Mouse (Mus musculus) thymus, adult 2 months (tissue): ENCODE data around the gene Gpr139. TPM values are rescaled to one million over a fixed set of nuclear protein-coding genes. Genes with fewer than 3 reads are reported as not detected.

Source experiments
- DNase-seq: peaks from one replicate; pipeline ENCODE4 v3.0.0; 2021
- H3K27ac ChIP-seq: fragments of 200-500 bp; 2 replicates; pipeline ENCODE4 v1.5.1; 2012; ENCODE audit warnings: low read length, control low read depth; ENCODE audit not compliant: control insufficient read depth, insufficient read depth
- H3K27me3 ChIP-seq: fragments of 200-500 bp; 2 replicates; pipeline ENCODE4 v1.6.1; 2012; ENCODE audit warnings: mild to moderate bottlenecking, low read length, moderate library complexity, mixed read lengths; ENCODE audit not compliant: control insufficient read depth, insufficient read depth
- H3K36me3 ChIP-seq: fragments of 200-500 bp; 2 replicates; pipeline ENCODE4 v1.6.1; 2012; ENCODE audit warnings: mild to moderate bottlenecking, low read length, moderate library complexity; ENCODE audit not compliant: control insufficient read depth, insufficient read depth
- H3K4me1 ChIP-seq: fragments of 200-500 bp; replicated peaks from 2 replicates; pipeline ENCODE4 v1.6.1; 2012; ENCODE audit warnings: low read length; ENCODE audit not compliant: control insufficient read depth, insufficient read depth
- H3K4me3 ChIP-seq: fragments of 200-500 bp; 2 replicates; pipeline ENCODE4 v1.5.1; 2012; ENCODE audit warnings: mild to moderate bottlenecking, low read length, control low read depth, moderate library complexity; ENCODE audit not compliant: control insufficient read depth, insufficient read depth
- CTCF ChIP-seq: fragments of 200-500 bp; IDR thresholded peaks from 2 replicates; pipeline ENCODE4 v1.5.1; 2012; ENCODE audit warnings: mild to moderate bottlenecking, control low read depth, low read length, moderate library complexity, borderline replicate concordance; ENCODE audit not compliant: control insufficient read depth, poor library complexity, insufficient read depth; ENCODE audit errors: extremely low read depth
- POLR2A ChIP-seq: fragments of 200-500 bp; IDR thresholded peaks from 2 replicates; pipeline ENCODE4 v1.6.1; 2012; ENCODE audit warnings: mild to moderate bottlenecking, low read length, control low read depth, moderate library complexity; ENCODE audit not compliant: control insufficient read depth, poor library complexity, insufficient read depth; ENCODE audit errors: extremely low read depth
- WGBS: fragments of 180-500 bp; shearing (Covaris S2); methylation state at CpG from one replicate; pipeline ENCODE4 v1.1.7; 2018; 5-methylcytosine and 5-hydroxymethylcytosine counted together
- polyA plus RNA-seq: library from polyadenylated mRNA; depleted of rRNA; stranded (reverse); fragments of >200 nt; gene quantifications from 2 replicates; pipeline ENCODE4 v1.2.3, GENCODE M21; 2012; rRNA removed

Gene Gpr139
- polyA plus RNA-seq, 1 experiment: 0.32 TPM

- WGBS: 12% methylated on average over 23 of the region's 23 CpGs
- H3K36me3 ChIP-seq: no peaks in the 10 kb centered on the region
- no peak for DNase-seq
- no peaks in the 10 kb centered on the region for H3K4me1 ChIP-seq
- H3K27ac ChIP-seq: no peak overlapping the region
- H3K27me3 ChIP-seq: no peaks in the 10 kb centered on the region
- TF ChIP-seq CTCF (no peak), POLR2A (no peak)
- no peak overlapping the region for H3K4me3 ChIP-seq
These were observed 958 bp upstream of the Gpr139 start for GRCm38 (mm10) chr7:119185181-119185940.

GRCm38 (mm10) chr7:119181053-119181452, 3.4 kb downstream of the Gpr139 start:
- DNase-seq: no peak
- no peak for TF ChIP-seq POLR2A
- no peak for TF ChIP-seq CTCF
- H3K27me3 ChIP-seq: no peaks in the 10 kb centered on the region
- H3K27ac ChIP-seq: no peak overlapping the region
- no peaks in the 10 kb centered on the region for H3K36me3 ChIP-seq
- no peaks in the 10 kb centered on the region for H3K4me1 ChIP-seq
- H3K4me3 ChIP-seq: no peak overlapping the region
- WGBS: 73% methylated on average over 4 of the region's 4 CpGs

GRCm38 (mm10) chr7:119160015-119160414, 24.4 kb downstream of the Gpr139 start:
- Histone ChIP-seq H3K4me3 (no peak overlapping the region), H3K4me1 (no peaks in the 10 kb centered on the region), H3K27me3 (no peaks in the 10 kb centered on the region), H3K27ac (no peak overlapping the region), H3K36me3 (no peaks in the 10 kb centered on the region)
- WGBS: 90% methylated on average over 3 of the region's 3 CpGs
- no peak for DNase-seq
- TF ChIP-seq CTCF (no peak), POLR2A (no peak)

DNA sequence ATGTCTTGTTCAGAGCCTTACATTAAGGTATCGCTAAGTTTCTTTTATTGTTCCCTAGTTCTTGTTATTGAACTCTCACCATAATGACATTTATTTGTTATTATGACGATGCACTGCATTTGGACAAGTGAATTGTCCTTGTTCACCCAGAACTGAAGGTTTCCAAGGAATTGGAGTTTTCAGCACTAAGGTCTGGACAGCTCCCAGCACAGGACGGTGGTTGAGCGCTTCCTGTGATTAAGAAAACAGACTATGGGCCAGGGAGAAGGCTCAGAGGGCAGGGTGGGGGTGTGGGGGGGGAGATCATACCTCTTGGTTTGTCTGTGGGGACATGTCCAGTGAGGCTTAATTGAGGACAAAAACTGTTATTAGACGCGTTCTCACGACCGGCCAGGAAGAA, 72.6 kb downstream of the Gpr139 start:
- no peak overlapping the region for H3K27ac ChIP-seq
- no peaks in the 10 kb centered on the region for H3K27me3 ChIP-seq
- H3K4me3 ChIP-seq: no peak overlapping the region
- WGBS: 76% methylated on average over 8 of the region's 8 CpGs
- no peaks in the 10 kb centered on the region for H3K4me1 ChIP-seq
- TF ChIP-seq CTCF: no peak
- TF ChIP-seq POLR2A: no peak
- DNase-seq: no peak
- H3K36me3 ChIP-seq: no peaks in the 10 kb centered on the region

DNA sequence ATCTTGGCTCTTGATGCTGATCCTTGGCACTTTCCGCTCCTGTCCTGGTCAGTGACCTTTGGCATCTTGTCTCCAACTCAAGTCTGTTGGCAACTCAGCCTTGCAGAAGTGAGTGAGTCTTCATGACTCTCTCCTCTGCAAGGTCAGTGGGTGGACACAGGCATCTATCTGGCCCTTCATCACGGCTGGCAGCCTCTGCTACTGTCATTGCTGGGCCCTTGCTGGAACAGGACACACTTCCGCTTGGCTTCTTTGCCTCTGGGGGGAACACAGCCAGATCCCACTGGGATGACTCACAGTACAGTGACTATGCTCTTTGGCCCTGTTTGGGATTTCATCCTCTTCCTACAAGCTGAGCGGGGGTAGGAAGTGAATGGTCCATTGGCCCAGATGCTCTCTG, 78.5 kb downstream of the Gpr139 start:
- TF ChIP-seq CTCF (no peak), POLR2A (no peak)
- Histone ChIP-seq H3K27ac (no peak overlapping the region), H3K4me3 (no peak overlapping the region), H3K27me3 (no peaks in the 10 kb centered on the region), H3K36me3 (no peaks in the 10 kb centered on the region), H3K4me1 (no peaks in the 10 kb centered on the region)
- DNase-seq: no peak
- WGBS: 90% methylated on average over 4 of the region's 4 CpGs

- Histone ChIP-seq H3K27ac (no peak overlapping the region), H3K36me3 (no peaks in the 10 kb centered on the region), H3K27me3 (no peaks in the 10 kb centered on the region), H3K4me3 (no peak overlapping the region), H3K4me1 (no peaks in the 10 kb centered on the region)
- no peak for DNase-seq
- 82% methylated on average over 3 of the region's 3 CpGs for WGBS
- TF ChIP-seq POLR2A: no peak
- no peak for TF ChIP-seq CTCF
These were observed 87.8 kb downstream of the Gpr139 start for GRCm38 (mm10) chr7:119096583-119096982.

Other genes starting within 250 kb of the Gpr139 start
- 15.2 and 20.0 TPM in 2 replicates for gene Gprc5b, start 189.4 kb downstream of the Gpr139 start, polyA plus RNA-seq